Mouse (Mus musculus): Measurements from ENCODE around the gene Mllt10. TPM values are rescaled to one million over a fixed set of nuclear protein-coding genes. Genes with fewer than 3 reads are reported as not detected.

Mllt10 gene
- polyA plus RNA-seq, 1 experiment, result 12.5 TPM

DNA sequence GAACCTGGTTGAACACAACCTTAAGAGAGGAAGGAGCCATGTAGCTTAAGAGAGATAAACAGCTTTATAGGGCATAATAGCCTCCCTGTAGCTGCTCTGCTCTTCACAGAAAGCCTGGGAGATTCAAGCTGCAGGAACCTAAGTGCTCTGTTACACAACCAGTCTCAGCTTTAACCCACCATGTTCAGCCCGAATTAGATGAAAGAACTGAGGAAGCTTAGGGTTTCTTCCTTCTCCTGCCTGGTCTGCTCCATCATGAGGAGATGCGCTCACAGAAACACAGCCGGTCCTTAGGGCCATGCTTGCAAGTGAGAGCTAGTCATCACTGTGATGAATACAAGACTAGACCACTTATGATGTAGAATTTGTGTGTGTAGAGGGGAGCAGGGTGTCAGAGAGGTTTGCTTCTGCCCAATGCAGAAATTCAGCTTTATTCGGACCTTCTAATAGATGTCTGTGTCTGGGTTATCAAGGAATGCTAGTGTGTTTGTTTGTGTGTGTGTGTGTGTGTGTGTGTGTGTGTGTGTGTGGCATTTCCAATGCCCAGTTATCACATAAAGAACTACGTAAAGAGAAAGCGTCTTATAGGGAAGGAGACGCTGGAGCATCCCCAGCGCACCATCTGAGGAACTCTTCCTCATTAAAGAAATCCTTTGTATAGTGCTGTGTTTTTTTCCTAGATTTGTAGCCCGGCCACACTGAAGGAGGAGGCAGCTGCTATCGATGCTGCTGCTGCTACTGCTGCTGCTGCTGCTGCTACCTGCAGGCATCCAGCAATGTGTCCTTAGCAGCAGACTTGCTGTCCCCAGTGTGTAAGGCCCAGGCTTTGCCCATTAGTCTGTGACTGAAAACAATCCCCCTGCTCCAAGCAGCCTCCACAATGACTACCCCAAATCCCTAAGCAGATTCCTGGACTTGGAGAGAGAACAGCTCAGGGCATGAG is 21.6 kb upstream of the Mllt10 start:
- no peaks in the 10 kb centered on the region for H3K36me3 ChIP-seq (ENCODE audit: control insufficient read depth, insufficient read depth)
- no peaks in the 10 kb centered on the region for H3K27me3 ChIP-seq (ENCODE audit: control insufficient read depth, insufficient read depth, insufficient read length)
- H3ac ChIP-seq (ENCODE audit: control insufficient read depth, insufficient read length), result no peak overlapping the region
- TF ChIP-seq TCF3 (IDR thresholded peaks at IDR 0.05; ENCODE audit: insufficient read length, low read depth) (no peak), USF1 (IDR thresholded peaks at IDR 0.05; ENCODE audit: low read depth) (no peak), CEBPB (IDR thresholded peaks at IDR 0.05; ENCODE audit: insufficient read depth, poor library complexity, severe bottlenecking) (no peak), MYOG (IDR thresholded peaks at IDR 0.05; ENCODE audit: control insufficient read depth in 1 of 3, insufficient read depth in 1 of 3, insufficient read length in 2 of 3, low read depth in 2 of 3) (no peak), POLR2A (IDR thresholded peaks at IDR 0.05; ENCODE audit: insufficient read length, low read depth) (no peak), TCF12 (IDR thresholded peaks at IDR 0.05; ENCODE audit: insufficient read depth, poor library complexity, severe bottlenecking) (no peak), SRF (IDR thresholded peaks at IDR 0.05; ENCODE audit: control insufficient read depth, insufficient read length, low read depth) (no peak), REST (IDR thresholded peaks at IDR 0.05; ENCODE audit: insufficient read depth, insufficient read length) (no peak), MYOD1 (IDR thresholded peaks at IDR 0.05; ENCODE audit: control insufficient read depth in 1 of 3, insufficient read length in 2 of 3, low read depth in 2 of 3) (no peak), POLR2AphosphoS2 (IDR thresholded peaks at IDR 0.05; ENCODE audit: insufficient read length, low read depth) (no peak), E2F4 (IDR thresholded peaks at IDR 0.05; ENCODE audit: insufficient read depth) (no peak), MAX (IDR thresholded peaks at IDR 0.05; ENCODE audit: low read depth) (no peak)
- no peak overlapping the region for H3K4me2 ChIP-seq (ENCODE audit: low read depth)
- H3K79me2 ChIP-seq (ENCODE audit: control insufficient read depth, insufficient read depth), result no peaks in the 10 kb centered on the region
- no peak overlapping the region for H3K4me3 ChIP-seq

DNA sequence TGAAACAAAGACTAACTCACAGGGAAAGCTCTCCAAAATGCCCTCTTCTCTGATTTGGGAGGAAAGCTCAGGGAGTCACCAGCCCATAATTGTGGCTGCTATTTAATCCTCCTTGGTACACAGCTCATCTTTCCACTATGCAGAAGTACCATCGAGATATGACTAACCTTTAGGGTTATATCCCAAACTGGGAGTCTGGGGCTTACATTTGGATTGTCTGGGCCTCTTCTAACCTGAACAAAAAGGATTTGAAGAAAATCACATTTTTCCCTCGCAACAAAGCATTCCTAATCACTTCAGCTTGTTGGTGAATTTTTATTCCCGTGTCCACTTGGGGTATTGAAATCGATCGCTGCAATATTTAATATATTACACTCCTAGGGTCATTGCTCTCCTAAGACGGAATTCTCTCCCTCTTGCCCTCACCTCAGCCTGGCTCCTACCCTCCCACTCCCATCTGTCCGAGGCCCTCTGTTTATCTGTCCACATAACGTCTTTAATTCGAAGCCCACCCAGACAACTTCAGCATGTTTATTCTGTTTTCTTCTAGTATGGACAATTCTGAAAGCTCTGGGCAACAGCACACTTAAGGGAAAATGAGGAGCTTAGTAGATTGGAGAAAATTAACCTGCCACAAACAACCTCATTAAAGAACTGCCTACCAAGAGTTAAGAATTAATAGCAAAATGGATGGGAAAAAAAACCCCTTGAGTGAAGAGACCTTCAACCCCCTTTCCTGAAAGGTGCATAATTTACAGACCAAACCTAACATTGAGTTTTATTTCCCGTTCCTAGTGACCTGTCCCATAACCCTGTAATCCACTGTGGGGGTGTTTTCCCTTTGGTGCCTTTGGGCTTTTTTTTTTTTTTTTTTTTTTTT is 20.4 kb upstream of the Mllt10 start:
- no peak overlapping the region for H3ac ChIP-seq (ENCODE audit: control insufficient read depth, insufficient read length)
- TF ChIP-seq POLR2AphosphoS2 (IDR thresholded peaks at IDR 0.05; ENCODE audit: insufficient read length, low read depth) (no peak), POLR2A (IDR thresholded peaks at IDR 0.05; ENCODE audit: insufficient read length, low read depth) (no peak), TCF12 (IDR thresholded peaks at IDR 0.05; ENCODE audit: insufficient read depth, poor library complexity, severe bottlenecking) (no peak), CEBPB (IDR thresholded peaks at IDR 0.05; ENCODE audit: insufficient read depth, poor library complexity, severe bottlenecking) (no peak), MYOD1 (IDR thresholded peaks at IDR 0.05; ENCODE audit: control insufficient read depth in 1 of 3, insufficient read length in 2 of 3, low read depth in 2 of 3) (no peak), E2F4 (IDR thresholded peaks at IDR 0.05; ENCODE audit: insufficient read depth) (no peak), REST (IDR thresholded peaks at IDR 0.05; ENCODE audit: insufficient read depth, insufficient read length) (no peak), SRF (IDR thresholded peaks at IDR 0.05; ENCODE audit: control insufficient read depth, insufficient read length, low read depth) (no peak), MAX (IDR thresholded peaks at IDR 0.05; ENCODE audit: low read depth) (no peak), USF1 (IDR thresholded peaks at IDR 0.05; ENCODE audit: low read depth) (no peak), TCF3 (IDR thresholded peaks at IDR 0.05; ENCODE audit: insufficient read length, low read depth) (no peak)
- H3K27me3 ChIP-seq (ENCODE audit: control insufficient read depth, insufficient read depth, insufficient read length), result no peaks in the 10 kb centered on the region
- no peaks in the 10 kb centered on the region for H3K36me3 ChIP-seq (ENCODE audit: control insufficient read depth, insufficient read depth)
- no peak overlapping the region for H3K4me3 ChIP-seq
- H3K79me2 ChIP-seq (ENCODE audit: control insufficient read depth, insufficient read depth), result no peaks in the 10 kb centered on the region
- no peak overlapping the region for H3K4me2 ChIP-seq (ENCODE audit: low read depth)

DNA sequence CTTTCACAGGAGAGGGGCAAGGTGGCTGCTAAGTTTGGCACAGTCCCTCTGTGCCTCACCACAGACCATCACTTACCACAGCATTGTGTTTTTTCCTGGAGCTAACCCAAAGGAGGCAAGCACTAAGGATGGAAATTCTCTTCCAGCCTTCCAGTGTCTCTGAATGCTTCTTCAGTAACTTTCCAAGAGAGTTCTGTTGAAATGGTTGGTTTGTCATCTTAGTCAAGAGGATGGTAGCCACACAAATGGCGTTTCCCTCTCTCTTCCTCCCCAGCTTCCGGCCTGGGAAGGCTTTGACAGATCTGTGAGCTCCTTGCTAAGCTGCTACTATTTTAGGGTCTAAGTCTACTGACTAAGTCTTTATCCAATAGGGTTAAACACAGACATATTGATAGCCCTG is 17.5 kb upstream of the Mllt10 start, which contains the start of gene A930004D18Rik:
A930004D18Rik (minus strand) TSS at position 247 of the 400 bp plus-strand sequence.
- H3ac ChIP-seq (ENCODE audit: control insufficient read depth, insufficient read length), result no peak within 1 kb of the TSS
- no peak within 1 kb of the TSS for H3K4me3 ChIP-seq
- H3K27me3 ChIP-seq (ENCODE audit: control insufficient read depth, insufficient read depth, insufficient read length), result no peaks in the 10 kb centered on the region
- H3K4me2 ChIP-seq (ENCODE audit: low read depth), result no peak within 1 kb of the TSS
- H3K79me2 ChIP-seq (ENCODE audit: control insufficient read depth, insufficient read depth), result no peaks in the 10 kb centered on the region
- no peak for TF ChIP-seq TCF3 (IDR thresholded peaks at IDR 0.05; ENCODE audit: insufficient read length, low read depth)
- no peak for TF ChIP-seq POLR2A (IDR thresholded peaks at IDR 0.05; ENCODE audit: insufficient read length, low read depth)
- TF ChIP-seq TCF12 (IDR thresholded peaks at IDR 0.05; ENCODE audit: insufficient read depth, poor library complexity, severe bottlenecking), result no peak
- no peak for TF ChIP-seq E2F4 (IDR thresholded peaks at IDR 0.05; ENCODE audit: insufficient read depth)
- no peaks in the 10 kb centered on the region for H3K36me3 ChIP-seq (ENCODE audit: control insufficient read depth, insufficient read depth)

DNA sequence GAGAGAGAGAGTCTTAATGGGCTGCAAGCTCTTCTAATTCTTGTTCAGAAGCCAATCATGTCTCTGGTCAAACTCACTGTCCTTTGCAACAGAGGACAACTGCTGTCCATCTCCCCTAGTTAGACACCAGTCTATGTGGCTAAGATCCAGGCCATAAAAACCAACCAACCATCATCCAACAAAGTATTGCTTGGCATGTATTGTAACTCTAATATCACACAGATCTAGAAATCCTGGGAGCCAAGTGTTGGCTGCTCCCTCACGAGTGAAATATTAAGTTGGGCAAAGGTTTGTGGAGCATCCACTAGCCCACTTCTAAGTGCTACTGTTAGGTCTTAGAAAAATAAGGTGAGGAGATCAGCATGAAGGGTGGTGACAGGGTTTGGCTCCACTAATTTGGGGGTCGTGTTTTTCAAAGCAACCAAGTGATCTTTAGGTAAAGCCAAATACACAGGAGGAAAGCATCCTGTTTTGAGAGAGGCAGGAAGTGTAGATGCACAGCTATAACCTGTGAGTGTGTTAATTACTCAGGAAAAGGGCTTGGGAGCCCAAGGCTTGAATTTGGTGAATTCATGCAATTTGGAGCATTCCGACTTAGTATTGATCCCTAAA is 16.8 kb upstream of the Mllt10 start:
- Histone ChIP-seq H3K79me2 (ENCODE audit: control insufficient read depth, insufficient read depth) (no peaks in the 10 kb centered on the region), H3ac (ENCODE audit: control insufficient read depth, insufficient read length) (no peak overlapping the region), H3K27me3 (ENCODE audit: control insufficient read depth, insufficient read depth, insufficient read length) (no peaks in the 10 kb centered on the region), H3K4me2 (ENCODE audit: low read depth) (no peak overlapping the region), H3K4me3 (no peak overlapping the region), H3K36me3 (ENCODE audit: control insufficient read depth, insufficient read depth) (no peaks in the 10 kb centered on the region)
- TF ChIP-seq MAX (IDR thresholded peaks at IDR 0.05; ENCODE audit: low read depth) (no peak), E2F4 (IDR thresholded peaks at IDR 0.05; ENCODE audit: insufficient read depth) (no peak)

Data from myocyte (in vitro differentiated cells).